Mouse (Mus musculus) ovary, postnatal 36 days (tissue): Measurements from ENCODE around the gene Gigyf1.

Experiments
- DNase-seq: peaks from one replicate; pipeline ENCODE4 v3.0.0; 2022; ENCODE audit warnings: low spot score, mixed read lengths

Gigyf1 gene

DNA sequence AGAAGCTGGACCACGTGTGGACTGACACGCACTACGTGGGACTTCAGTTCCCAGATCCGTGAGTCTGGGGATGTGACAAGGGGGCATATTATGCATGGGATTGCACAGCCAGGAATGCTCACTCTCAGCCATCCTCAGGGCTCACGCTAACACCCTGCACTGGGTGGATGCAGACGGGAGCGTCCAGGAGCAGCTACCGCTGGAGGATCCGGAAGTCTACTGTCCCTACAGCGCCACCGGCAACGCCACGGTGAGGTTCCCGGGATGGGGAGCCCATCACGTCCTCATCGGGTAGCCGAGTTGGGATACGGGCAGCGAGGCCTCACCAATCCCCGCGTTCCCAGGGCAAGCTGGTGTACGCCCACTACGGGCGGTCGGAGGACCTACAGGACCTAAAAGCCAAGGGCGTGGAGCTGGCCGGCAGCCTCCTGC lies 56.1 kb downstream of the Gigyf1 start:
- DNase-seq, result peak; percentile 63
